Mouse (Mus musculus) spleen, postnatal 14 days (tissue): ENCODE data around the gene Padi2.
A peak's percentile ranks its signal among the peaks of the same experiment; 100 is the strongest.

Experiments used
- DNase-seq, 2 experiments: peaks; one replicate each; pipeline ENCODE4 v3.0.0; 2021 to 2022; ENCODE audit warnings: low spot score in 2 of 2

Gene Padi2

DNA sequence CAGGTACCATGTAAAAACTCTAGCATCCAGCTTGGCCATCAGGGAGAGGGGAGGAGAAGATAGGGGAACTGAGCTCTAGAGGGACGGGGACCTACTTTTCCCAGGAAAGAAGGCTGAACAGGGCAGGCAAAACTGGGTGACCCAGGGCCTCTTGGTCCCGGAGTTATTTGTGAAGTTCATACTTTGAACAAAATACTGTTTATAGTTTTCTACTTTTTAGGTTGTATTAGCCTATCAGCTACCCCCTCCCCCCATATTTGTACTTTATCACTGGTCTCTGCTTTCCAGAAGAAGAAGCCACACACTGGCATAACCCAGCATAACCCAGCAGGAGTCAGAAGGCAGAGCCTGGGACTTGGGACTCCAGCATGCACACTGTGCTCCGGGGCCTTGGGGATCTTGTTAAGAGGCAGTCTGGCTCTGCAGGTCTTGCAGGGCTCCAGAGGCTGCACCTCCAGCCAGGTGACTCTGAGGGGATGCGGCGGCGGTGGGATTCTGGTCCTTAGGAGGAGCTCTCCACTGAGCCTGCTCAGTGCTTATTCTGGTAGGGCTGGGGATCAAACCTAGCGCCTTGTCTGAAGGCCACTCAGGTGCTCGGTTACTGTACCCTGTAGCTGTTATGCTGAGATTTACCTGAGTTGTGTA, 25.0 kb upstream of the Padi2 start:
- peak in 1 of 2 experiments; percentile 4 for DNase-seq

DNA sequence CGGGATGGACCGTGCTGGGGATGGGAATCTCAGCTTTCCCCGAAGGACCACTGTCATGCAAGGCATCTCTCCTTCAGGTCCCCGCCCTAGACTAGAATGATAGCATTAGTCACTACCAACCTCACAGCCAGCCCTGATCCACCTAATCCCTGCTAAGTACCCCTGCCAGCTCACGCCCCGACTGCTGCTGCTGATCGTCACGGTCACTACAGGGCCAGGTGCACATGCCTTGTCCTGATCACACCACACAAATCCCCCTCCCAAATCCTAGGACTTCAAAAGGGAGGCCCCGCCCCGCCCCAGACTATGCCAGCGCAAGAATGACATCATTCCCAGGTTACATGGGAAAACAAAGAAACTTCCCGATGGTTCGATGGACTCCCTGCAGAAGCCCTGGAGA, 24.4 kb upstream of the Padi2 start:
- peak in 1 of 2 experiments; percentile 5 for DNase-seq

DNA sequence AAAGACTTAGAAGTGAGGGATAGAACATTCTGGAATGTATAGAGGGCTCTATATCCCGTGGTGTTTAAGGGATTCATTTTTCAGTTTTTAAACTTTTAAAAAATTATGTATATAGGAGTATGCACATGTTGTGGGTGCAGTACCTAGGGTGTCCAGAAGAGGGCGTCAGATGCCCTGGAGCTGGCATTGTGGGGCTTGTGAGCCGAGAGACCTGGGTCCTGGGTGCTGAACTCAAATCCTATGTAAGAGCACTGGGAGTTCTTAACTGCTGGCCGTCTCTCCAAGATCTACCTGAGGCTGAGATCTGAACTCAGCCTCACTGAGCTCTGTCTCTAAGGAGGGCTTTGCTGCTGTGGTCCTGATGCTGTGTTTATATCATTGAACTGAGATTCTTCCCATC, 23.8 kb upstream of the Padi2 start:
- DNase-seq = peak in 1 of 2 experiments; percentile 3

DNA sequence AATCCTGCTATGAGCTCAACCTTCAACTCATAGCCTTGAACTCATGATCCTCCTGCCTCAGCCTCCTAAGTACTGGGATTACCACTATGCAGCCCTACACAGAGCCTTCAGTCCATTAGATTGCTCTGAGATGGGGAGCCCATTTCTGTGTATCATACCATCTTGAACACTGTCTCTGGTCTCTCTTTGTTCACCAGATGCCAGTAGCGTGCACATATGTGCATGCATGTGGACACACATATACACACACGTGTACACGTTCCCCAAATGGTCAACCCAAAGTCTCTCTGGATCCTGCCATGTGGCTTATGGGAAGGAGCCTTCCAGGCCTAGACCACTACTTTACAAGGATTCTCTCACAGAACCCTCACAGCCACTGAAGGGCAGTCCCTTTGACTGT, 23.2 kb upstream of the Padi2 start:
- peak in 1 of 2 experiments; percentile 2 for DNase-seq

DNA sequence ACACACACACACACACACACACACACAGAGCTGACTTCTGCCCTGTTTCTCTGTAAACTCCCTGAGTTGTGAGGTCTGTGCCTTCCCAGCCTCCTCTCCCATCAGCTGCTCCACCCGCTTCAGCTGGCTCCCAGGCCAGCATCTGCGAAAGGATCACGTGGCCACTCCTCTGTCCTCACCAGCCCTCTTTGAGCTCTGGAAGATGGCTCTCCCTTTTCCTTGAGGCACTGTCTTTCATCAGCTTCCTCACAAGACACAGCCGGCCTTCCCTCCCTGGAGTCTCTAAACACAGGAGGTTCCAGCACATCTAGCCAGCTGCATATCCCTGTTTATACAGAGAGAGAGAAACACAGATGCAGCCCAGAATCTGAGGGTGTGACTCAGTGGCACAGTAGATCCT, 22.3 kb upstream of the Padi2 start:
- DNase-seq = peak in 1 of 2 experiments; percentile 4

DNA sequence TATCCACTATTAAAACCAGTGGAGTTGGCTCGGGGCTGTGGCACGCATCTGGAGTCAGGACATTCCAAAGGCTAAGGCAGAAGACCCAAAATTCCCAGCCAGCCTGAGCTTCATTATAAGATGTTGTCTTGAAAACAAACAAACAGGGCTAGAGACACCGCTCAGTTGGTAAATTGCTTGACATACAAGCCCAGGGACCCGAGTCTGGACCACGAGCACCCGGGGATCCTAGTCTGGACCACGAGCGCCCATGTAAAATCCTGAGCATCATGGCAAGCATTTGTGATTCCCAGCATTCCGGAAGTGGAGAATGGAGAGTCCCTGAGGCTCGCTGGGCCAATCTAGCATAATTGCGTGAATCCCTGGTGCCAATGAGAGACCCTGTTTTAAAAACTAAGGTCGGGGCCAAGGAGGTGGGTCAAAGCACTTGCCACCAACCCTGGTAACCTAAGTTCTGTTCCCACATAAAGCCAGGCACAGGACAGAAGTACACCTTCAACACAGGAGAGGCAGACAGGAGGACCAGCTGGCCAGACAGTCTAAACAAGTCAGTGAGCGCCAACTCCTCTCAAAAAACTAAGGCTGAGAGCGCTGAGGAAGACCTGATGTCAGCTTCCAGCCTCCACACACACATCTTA, 14.5 kb upstream of the Padi2 start:
- DNase-seq = no peak

DNA sequence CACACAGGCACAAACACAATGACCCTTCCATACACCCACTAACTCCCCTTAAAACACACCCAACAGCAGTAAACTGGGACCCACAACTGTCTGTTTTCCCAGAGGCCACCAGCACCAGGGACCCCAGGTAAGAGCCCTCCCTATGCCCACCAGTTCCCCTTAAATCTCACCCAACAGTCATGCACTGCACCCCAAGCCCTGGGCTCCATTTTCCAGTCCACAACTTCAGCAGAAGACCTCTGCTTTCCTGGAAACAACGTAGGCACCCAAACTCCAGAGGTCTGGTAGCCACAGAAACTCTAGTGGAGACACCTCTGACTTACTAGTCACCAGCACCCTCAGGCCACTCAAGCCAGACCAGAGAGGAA, 14.0 kb upstream of the Padi2 start:
- DNase-seq = no peak

DNA sequence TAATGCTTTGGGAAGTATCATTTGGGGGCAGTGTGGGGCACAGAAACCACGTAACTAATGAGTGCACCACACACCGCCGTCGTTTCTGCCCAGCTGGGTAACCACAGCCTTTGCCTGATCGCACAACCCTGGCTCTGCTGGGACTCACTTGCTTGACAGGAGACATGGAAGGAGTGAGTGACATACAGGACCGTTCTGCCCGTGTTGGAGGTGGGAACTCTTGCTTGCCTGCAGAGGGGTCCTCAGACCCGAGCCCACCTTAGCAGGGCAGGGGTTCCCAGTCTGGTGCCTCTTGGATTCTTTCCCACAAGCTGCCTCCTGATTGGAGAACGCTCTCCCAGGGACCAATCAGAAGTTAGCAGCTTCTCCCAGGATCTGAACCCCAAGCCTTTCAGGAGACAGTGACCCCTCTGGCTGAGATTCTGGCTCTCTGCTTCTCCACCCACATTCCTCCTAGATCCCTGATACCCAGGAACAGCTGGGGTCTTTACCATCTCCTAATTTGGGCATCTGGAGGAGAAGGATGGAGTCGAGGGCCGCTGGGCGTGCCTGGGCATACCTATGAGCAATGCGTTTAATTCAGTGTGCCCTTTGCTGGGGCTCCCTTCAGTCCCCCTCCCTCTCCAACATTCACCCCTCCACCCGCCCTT, 1.2 kb upstream of the Padi2 start:
- DNase-seq = no peak

DNA sequence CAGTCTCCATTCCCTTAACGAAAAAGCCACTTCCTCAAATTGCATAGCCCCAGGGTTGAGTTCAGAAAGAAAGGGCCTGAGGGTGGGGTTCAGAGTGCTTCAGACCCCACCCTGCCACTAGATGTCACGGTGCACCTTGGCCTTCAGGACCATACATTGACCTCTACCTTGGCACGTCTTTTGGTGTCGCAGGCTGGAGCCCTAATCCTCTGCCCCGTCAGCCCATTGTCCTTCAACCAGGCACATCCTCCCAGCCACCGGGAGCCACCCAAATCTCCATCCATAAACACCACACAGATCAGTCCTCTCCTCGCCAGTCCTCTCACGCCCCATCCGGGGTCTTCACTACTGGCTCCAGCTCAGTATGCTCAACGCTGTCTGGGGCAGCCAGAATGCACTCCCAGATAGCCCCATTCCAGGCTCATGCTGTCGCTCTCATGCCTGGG, 695 bp upstream of the Padi2 start:
- peak in 1 of 2 experiments; percentile 33 for DNase-seq

DNA sequence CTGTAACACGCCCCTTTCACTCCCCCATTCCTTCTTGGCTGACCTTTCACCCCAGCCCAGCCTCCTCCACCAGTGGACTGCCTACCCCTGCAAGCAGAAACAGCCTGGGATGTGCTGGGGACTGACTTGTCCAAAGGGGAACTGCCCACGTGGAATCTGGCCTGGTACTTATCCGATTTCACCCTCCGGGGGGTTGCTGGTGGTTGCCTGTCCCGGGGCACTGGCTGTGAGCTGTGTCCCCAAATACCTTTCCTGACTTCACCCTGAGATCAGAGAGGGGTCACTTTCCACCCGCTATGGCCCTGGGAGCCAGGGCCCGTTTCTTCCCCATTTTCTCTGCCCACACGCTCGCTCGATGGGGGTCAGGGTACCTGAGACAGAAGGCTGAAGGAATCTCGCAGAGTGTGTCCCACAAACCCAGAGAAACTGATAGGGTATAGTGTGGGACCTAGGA, 710 bp downstream of the Padi2 start:
- DNase-seq = no peak

DNA sequence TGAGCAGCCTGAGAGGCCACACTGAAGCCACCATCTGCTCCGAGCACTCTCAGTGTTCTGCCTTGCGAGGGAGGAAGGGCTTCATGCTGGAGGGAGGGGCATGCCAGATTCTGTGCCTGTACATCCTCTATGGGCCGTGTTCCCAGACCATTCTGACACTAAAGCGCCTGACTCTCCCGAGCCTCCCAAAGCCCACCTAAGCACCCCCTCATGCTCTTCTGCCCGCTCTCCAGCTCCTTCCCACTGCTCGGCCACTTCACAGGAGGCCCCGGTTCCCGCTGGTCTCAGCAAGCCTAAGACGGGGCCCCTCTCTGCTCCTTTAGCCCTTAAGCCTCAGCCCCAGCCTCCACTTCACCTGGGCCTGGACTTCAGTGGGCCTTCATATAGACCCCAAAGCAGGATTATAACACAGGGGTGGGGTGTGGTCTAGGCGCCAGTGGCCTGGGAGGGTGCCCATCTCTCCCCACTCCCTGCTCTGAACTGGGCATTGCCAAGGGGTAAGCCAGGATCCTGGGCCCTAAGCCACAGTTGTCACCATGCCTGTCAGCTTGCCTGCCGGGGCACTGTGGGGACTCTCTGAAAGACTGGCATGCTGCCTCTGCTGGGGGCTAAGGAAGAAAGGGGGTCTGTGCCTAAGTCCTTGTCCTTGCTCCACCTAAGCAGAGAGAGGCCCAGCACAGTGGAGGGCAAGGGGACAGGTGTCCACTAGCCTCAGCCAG, 1.3 kb downstream of the Padi2 start:
- no peak for DNase-seq

DNA sequence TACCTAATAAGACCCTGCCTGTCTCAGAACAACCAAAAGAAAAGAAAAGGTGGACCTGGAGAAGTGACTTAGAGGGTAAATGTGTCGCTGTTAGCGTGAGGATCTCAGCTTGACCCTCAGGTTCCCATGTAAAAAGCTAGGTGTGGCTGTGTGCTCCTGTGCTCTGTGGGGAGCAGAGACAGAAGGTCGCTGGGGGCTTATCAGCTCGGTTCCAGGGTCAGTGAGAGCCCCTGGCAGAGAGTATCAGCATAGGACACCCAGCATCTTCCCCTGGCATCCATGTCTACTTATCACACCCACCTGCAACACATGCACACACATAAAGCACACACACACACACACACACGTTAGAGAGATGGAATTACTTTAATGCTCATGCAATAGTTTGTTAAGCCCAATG, 2.5 kb downstream of the Padi2 start:
- no peak for DNase-seq

DNA sequence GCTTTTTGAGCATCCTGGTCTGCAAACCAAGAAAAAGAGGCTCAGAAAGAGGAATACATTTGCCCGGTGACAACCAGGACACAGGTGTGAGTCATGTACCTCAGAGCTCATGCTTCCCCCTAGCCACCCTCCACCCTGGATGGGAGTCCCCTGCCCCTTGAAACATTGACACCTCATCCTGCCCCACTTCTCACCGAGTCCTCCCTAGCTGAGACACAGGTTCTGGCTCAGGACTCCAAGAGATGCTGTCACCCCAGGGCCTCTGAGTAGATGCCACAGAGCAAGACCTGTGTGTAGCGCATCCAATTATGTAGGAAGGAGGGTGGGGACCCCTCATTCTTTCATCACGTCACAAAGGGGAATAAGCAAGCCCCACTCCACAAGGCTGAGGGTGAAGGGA, 3.4 kb downstream of the Padi2 start:
- no peak for DNase-seq

DNA sequence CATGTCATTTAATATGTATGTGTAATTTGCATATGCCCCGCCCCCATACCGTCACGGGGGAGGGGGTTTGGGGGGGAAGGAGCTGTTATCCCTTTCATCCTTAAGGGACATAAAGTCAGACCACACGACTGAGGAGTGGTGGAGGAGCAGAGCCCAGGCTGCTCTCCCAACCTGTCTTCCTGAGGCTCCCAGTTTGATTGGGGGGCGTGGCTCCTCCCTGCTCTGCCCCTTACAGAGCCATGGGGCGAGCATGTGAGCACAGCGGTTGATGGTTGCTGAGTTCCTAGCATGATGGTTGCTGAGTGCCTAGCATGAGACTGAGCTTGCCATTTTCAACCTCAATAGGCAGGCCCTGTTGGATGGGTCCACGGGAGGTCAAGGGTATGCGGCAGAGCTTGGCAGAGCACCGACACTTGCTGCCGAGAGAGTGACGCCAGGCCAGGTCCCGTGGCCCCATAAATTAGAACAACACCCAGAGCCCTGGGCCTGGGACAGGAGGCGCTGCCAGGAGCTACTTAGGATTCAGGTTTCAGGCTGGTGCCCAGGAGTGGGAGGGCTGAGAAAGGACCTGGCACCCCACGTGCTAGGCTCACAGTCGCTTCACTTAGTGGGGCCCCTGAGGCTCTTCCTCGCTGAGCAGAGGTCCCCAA, 4.6 kb downstream of the Padi2 start:
- DNase-seq = no peak

DNA sequence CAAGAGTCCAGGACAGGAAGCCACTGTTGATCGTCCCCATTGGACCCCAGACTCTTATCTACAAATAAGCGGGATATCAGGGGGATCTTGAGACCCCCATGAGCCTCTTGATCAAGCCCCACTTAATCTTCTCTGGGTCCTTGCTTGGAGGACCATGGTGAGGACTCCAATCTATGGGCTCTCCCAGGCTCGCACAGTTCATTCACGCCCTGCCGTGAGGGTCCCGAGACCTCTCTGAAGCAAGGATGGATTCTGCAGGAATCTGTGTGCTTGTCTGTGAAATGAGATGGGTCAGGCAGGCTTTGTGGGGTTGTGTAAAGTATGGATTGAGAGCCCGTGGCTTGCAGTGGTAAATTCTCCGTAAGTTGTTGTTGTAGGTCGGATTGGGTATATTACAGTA, 5.3 kb downstream of the Padi2 start:
- no peak for DNase-seq

DNA sequence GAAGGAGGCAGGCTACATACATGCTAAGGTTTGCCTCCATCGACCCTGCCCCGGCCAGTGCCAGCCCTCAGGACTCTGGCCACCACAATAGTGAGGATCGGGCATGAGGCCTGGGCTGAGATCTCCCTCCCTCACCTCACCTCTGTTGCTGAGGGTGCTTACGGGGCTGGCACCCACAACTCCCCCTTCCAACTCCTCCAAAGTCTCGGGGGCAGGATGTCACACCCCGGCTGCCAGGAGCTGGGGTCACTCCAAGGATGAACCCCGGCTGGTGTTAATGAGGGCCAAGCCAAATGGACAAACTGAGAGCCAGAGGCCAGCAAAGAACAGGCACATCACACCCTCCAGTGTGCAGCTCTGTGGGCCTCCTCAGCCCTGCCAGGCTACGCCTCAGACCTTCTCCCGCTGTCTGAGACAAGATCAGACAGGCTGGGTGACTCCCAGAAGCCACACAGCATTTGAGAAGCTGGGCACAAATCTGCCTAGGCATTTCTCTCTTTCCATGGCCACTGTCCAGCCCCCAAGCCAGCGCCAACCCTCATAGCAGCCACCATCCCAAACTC, 6.2 kb downstream of the Padi2 start:
- DNase-seq = no peak

DNA sequence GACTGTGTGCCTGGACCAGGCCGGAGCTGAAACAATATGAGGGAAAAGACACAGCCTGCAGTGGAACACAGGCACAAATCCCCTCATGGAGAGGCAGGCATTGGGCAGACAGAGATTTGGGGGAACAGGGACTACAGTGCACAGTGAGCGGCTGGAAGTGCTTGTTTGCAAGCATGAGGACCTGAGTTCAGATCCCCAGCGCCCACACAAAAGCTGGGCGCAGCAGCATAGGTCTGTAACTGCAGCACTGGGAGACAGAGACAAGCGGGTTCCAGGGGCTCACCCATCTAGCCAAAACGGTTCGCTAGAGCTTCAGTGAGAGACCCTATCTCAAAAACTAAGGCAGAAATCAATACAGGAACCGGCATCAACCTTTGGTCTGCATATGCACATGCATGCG, 7.4 kb downstream of the Padi2 start:
- DNase-seq = peak in 1 of 2 experiments; percentile 3

DNA sequence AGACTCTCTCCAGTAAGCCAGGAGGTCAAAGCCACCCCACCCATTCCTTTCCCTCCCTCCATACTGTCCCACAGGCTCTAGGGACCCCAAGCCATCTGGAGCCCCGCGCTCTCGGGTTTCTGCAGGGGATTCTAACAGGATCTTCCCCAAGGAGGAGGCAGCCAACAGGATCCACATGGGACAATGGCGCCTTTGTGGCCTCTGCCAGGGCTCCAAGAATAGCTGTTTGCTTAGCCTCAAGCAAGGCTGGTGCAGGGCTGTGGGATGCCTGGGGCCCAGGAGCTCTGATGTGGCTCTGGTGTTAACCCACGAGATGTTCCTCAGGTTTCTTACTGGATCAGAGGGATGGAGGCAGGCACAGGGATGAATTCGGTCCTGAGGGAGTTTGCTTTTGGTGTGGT, 8.6 kb downstream of the Padi2 start:
- DNase-seq = no peak

DNA sequence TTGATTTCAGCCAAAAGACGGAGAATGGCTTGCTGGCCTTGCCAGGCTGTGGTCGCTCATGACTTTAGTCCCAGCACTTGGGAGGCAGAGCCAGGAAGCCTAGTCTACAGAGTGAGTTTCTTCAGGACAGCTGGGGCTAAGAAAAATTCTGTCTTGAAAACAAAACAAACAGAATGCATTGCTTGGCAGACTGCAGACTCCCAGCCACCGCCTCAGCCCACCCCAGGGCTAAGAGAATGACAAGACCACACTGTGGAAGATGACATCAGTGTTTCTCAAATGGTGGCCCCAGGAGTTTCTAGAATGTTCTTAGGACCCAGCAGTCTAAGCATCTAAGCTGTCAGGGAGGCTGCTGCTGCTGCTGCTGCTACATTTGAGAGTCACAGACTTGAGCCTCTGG, 9.1 kb downstream of the Padi2 start:
- DNase-seq = no peak

DNA sequence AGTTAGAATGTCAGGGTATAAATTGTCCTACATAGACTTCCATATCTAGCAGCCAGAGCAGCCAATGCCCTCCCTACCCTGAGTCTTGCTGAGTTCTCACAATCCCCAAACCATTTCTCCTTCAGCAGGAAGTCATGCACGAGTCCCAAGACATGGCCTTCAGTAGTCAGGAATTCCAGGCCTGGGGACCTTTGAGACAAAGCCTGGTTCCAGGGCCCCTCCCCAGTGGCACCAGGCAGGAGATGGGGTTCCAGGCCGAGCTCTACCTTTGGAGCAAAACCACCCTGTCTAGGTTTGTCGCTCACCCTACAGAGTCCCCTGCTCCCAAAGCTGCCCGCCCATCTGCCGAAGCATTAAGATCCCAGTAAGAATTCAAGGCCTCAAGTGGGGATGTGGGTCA, 10.2 kb downstream of the Padi2 start:
- DNase-seq = no peak

DNA sequence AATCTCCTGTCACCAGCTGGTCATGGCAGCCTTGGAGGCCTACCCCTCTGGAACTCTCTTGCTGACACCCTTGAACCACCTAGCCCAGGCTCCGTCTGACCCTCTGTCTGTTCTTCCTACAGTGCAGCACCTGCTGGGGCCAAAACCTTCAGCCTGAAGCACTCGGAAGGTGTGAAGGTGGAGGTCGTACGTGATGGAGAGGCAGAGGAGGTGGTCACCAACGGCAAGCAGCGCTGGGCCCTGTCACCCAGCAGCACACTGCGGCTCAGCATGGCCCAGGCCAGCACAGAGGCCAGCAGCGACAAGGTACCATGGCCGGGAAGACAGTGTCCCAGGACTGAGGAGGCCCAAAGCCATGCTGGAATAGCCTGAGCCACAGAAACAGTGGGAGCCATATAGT, 11.3 kb downstream of the Padi2 start:
- no peak for DNase-seq
